In genomic region chr11:83578186-83578760, GRCm38 (mm10) we compare ENCODE assay signal across 13 mouse cellular contexts. TPM values are rescaled to one million over a fixed set of nuclear protein-coding genes. Genes with fewer than 3 reads are reported as not detected.
DNase-seq lines count a peak whose midpoint lies in the region; ATAC-seq lines count a peak whose summit lies in the region.
"Had no signal": no experiment of that assay in that cellular context is flagged by ENCODE, and none has a peak within 500 bp of the region (broad histone marks: within the 10 kb centered on the region; RNA-seq: fewer than 3 reads in every experiment).

Ccl9 (minus strand) TSS chr11:83578636.

- WGBS in macrophage (ENCODE audit: missing documents) = 27% methylated on average over 2 of the region's 2 CpGs
- WGBS in forebrain, embryonic 15.5 days = 56% methylated on average over 2 of the region's 2 CpGs

- H3K79me2 ChIP-seq in macrophage (ENCODE audit: inconsistent target) = peaks cover 36% of the 10 kb centered on the region

- H3K27ac ChIP-seq in macrophage = peak within 1 kb of the TSS; percentile 94
- H3K27ac ChIP-seq in forebrain, embryonic 15.5 days (replicated peaks) = no peak within 1 kb of the TSS
- H3K27ac ChIP-seq: kidney, embryonic 15.5 days; midbrain, embryonic 13.5 days had no signal

- H3K9ac ChIP-seq in forebrain, embryonic 15.5 days (replicated peaks) = no peak within 1 kb of the TSS
- H3K9ac ChIP-seq: kidney, embryonic 15.5 days; midbrain, embryonic 13.5 days had no signal

- peak; percentile 97 for DNase-seq in heart, adult 11 months
- no peak for DNase-seq in heart, postnatal 4 days
- peak; percentile 67 for DNase-seq in 3T3-L1 (ENCODE audit: low read depth, low spot score)
- peak; percentile 29 for DNase-seq in embryo, embryonic 10.5 days (ENCODE audit: low spot score)
- no peak for DNase-seq in natural killer cell, adult 2 months (ENCODE audit: low spot score in 2 of 2)
- no peak for DNase-seq in frontal cortex, postnatal 25 days (ENCODE audit: low spot score in 2 of 2)
- DNase-seq: cerebellum, adult 11-12 months; gastrocnemius, postnatal 36 days had no signal

- H3K4me2 ChIP-seq in forebrain, embryonic 15.5 days (replicated peaks) = no peak within 1 kb of the TSS
- H3K4me2 ChIP-seq: kidney, embryonic 15.5 days; midbrain, embryonic 13.5 days had no signal

- peaks cover 18% of the 10 kb centered on the region; the same call in 1 of the 2 replicates for H3K36me3 ChIP-seq in macrophage (ENCODE audit: inconsistent target)
- H3K36me3 ChIP-seq in forebrain, embryonic 15.5 days = no peaks in the 10 kb centered on the region
- H3K36me3 ChIP-seq: kidney, embryonic 15.5 days; midbrain, embryonic 13.5 days had no signal

- no peaks in the 10 kb centered on the region for H3K9me3 ChIP-seq in forebrain, embryonic 15.5 days
- H3K9me3 ChIP-seq: kidney, embryonic 15.5 days; midbrain, embryonic 13.5 days had no signal

- H3K27me3 ChIP-seq in forebrain, embryonic 15.5 days = no peaks in the 10 kb centered on the region
- H3K27me3 ChIP-seq: kidney, embryonic 15.5 days; midbrain, embryonic 13.5 days had no signal

- no peak for ATAC-seq in forebrain, embryonic 15.5 days (replicated peaks)
- ATAC-seq: midbrain, embryonic 13.5 days had no signal

- no peaks in the 10 kb centered on the region for H3K4me1 ChIP-seq in forebrain, embryonic 15.5 days
- H3K4me1 ChIP-seq: midbrain, embryonic 13.5 days had no signal

- peak within 1 kb of the TSS; percentile 51 for H3K4me3 ChIP-seq in macrophage (ENCODE audit: inconsistent target)
- H3K4me3 ChIP-seq in forebrain, embryonic 15.5 days = no peak within 1 kb of the TSS
- H3K4me3 ChIP-seq: erythroblast, embryonic 14.5 days; kidney, embryonic 15.5 days; midbrain, embryonic 13.5 days had no signal

RNA-seq across cellular contexts. Expression of gene Ccl9, which starts in this region (rescaled TPM):
- 1 to 10 TPM; 1.1 to 1.5 TPM for total RNA-seq in heart, postnatal 4 days (2021)
- total RNA-seq in macrophage (2018; cell fraction: chromatin; rRNA removed) = 100 to 1,000 TPM in 16 of 26 experiments, 10 to 100 TPM in 10; 27.1 to 700 (median 152) TPM
- 1,000 to 10,000 TPM in 7 of 26 experiments, 100 to 1,000 TPM in 19; 287 to 1,885 (median 507) TPM for total RNA-seq in macrophage (2018; cell fraction: cytosol; rRNA removed)
- 1,000 to 10,000 TPM in 2 of 26 experiments, 100 to 1,000 TPM in 23, 10 to 100 TPM in 1; 94.4 to 1,218 (median 394) TPM for total RNA-seq in macrophage (2018; cell fraction: nucleus; rRNA removed)
- polyA plus RNA-seq in macrophage (2018) = 289 to 625 TPM (median 620 TPM) in 3 replicates
- 1.2 and 1.7 TPM in 2 replicates for polyA plus RNA-seq in forebrain, embryonic 15.5 days (2015; fragmentation: Nextera tagmentation; extraction: Ambion mirVana)
- polyA plus RNA-seq: erythroblast, embryonic 14.5 days had no signal

Comparison
In these comparisons a context has a peak if more than half of its experiments do, and no peak if none do; other contexts are left out.
1. RNA of gene Ccl9 (polyA plus RNA-seq): 289 to 625 TPM in macrophage; 1.2 to 1.7 TPM in forebrain, embryonic 15.5 days; every median in the first group is over 100 times any median in the second.
2. DNase-seq: peak in heart, adult 11 months (single experiment), 3T3-L1 (single experiment) and embryo, embryonic 10.5 days (single experiment); none in heart, postnatal 4 days (single experiment), natural killer cell, adult 2 months (0 of 2) and frontal cortex, postnatal 25 days (0 of 2).